In genomic region chr3:131869306-131869705, GRCm38 (mm10) we compare ENCODE assay signal across 16 mouse cellular contexts.
"Had no signal": no experiment of that assay in that cellular context is flagged by ENCODE, and none has a peak within 500 bp of the region (broad histone marks: within the 10 kb centered on the region; RNA-seq: fewer than 3 reads in every experiment).

No protein-coding gene starts in this region.

- H3K4me3 ChIP-seq: liver, embryonic 12.5 days; midbrain, embryonic 13.5 days; midbrain, embryonic 15.5 days; neural tube, embryonic 12.5 days had no signal

- ATAC-seq: liver, embryonic 12.5 days; midbrain, embryonic 13.5 days; midbrain, embryonic 15.5 days had no signal

- DNase-seq: lung, adult 18-20 months; lung, embryonic 14.5 days; lung, postnatal 14 days; right cerebral cortex, adult 18-20 months; right cerebral cortex, postnatal 25 days; right cerebral cortex, postnatal 4 days; spleen, adult 18-20 months; thymus, adult 18-20 months; thymus, postnatal 25 days; thymus, postnatal 4 days had no signal

- H3K36me3 ChIP-seq: liver, embryonic 12.5 days; midbrain, embryonic 13.5 days; midbrain, embryonic 15.5 days; neural tube, embryonic 12.5 days had no signal

- H3K4me1 ChIP-seq: liver, embryonic 12.5 days; megakaryocyte, embryonic 14.5 days; midbrain, embryonic 13.5 days; midbrain, embryonic 15.5 days; neural tube, embryonic 12.5 days had no signal

- H3K27ac ChIP-seq: liver, embryonic 12.5 days; liver, embryonic 14.5 days; midbrain, embryonic 13.5 days; midbrain, embryonic 15.5 days; neural tube, embryonic 12.5 days had no signal
